Mouse (Mus musculus) embryonic facial prominence, embryonic 11.5 days (tissue): ENCODE results near the gene Foxj3. TPM values are rescaled to one million over a fixed set of nuclear protein-coding genes. Genes with fewer than 3 reads are reported as not detected.

ENCODE experiments used
- ATAC-seq: fragments of 200-750 bp; cut with Nextera tagmentation; replicated peaks from 2 replicates; pipeline ENCODE4 v1.8.0; 2017; ENCODE audit warnings: low read depth; ENCODE audit not compliant: insufficient number of reproducible peaks, low FRiP score, low TSS enrichment
- DNase-seq: peaks from one replicate; pipeline ENCODE4 v3.0.0-alpha.2; 2015; ENCODE audit warnings: low spot score
- H3K27ac ChIP-seq: fragments of 300-500 bp; sonication (generic); replicated peaks from 2 replicates; pipeline ENCODE4 v1.5.1; 2014; ENCODE audit warnings: mild to moderate bottlenecking, low read depth, low read length, control low read depth
- H3K27me3 ChIP-seq: fragments of 300-500 bp; sonication (generic); 2 replicates; pipeline ENCODE4 v1.6.1; 2014; ENCODE audit warnings: mild to moderate bottlenecking, low read length, moderate library complexity, mixed read lengths; ENCODE audit not compliant: control insufficient read depth, insufficient read depth
- H3K36me3 ChIP-seq: fragments of 300-500 bp; sonication (generic); replicated peaks from 2 replicates; pipeline ENCODE4 v1.6.1; 2014; ENCODE audit warnings: low read depth, mild to moderate bottlenecking, low read length, moderate library complexity, mixed read lengths; ENCODE audit not compliant: control insufficient read depth, insufficient read depth
- H3K4me1 ChIP-seq: fragments of 300-500 bp; sonication (generic); 2 replicates; pipeline ENCODE4 v1.6.1; 2014; ENCODE audit warnings: low read length, mixed read lengths; ENCODE audit not compliant: control insufficient read depth, insufficient read depth
- H3K4me2 ChIP-seq: fragments of 300-500 bp; sonication (generic); 2 replicates; pipeline ENCODE4 v1.6.1; 2014; ENCODE audit warnings: low read depth, mild to moderate bottlenecking, control low read depth, low read length, moderate library complexity
- H3K4me3 ChIP-seq: fragments of 300-500 bp; sonication (generic); 2 replicates; pipeline ENCODE4 v1.5.1; 2014; ENCODE audit warnings: low read depth, low read length, control low read depth
- H3K9ac ChIP-seq: fragments of 300-500 bp; sonication (generic); replicated peaks from 2 replicates; pipeline ENCODE4 v1.6.1; 2014; ENCODE audit warnings: mild to moderate bottlenecking, control low read depth, low read length
- H3K9me3 ChIP-seq: fragments of 300-500 bp; sonication (generic); replicated peaks from 2 replicates; pipeline ENCODE4 v1.6.1; 2016; ENCODE audit warnings: mild to moderate bottlenecking, low read length, inconsistent platforms, mixed read lengths; ENCODE audit not compliant: control insufficient read depth
- WGBS: fragments of 180-500 bp; shearing (Covaris S2); extraction: QIAGEN DNeasy Blood & Tissue Kit; methylation state at CpG from one replicate; pipeline ENCODE4 v1.1.7; 2014; 5-methylcytosine and 5-hydroxymethylcytosine counted together
- polyA plus RNA-seq: library from polyadenylated mRNA; unstranded; fragments of >200 nt; fragmentation: Nextera tagmentation; extraction: Ambion mirVana; gene quantifications from 2 replicates; pipeline ENCODE4 v1.2.1, GENCODE M21; 2014

Foxj3 gene
- polyA plus RNA-seq, 1 experiment from 2014 or later: 30.9 TPM

DNA sequence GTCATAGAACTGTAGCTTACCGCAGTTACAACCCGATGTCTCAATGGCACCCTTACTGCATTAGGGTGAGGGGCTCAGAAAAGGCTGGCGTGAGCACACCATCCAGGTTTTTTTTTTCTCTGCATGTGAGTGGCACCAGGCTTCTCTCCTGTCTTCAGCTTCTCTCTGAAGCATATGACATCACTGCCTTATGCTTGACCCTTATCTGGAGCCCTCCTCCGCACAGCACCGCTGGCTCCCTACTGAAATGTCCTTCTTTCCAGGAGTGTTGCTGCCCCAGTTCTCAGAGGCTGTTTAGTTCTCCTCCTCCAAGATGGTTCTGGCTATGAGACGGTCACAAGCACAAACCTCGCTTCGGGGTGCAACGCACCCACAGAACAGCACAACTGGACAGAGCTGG, 134.4 kb downstream of the Foxj3 start:
- no peaks in the 10 kb centered on the region for H3K9me3 ChIP-seq
- H3K4me1 ChIP-seq: no peaks in the 10 kb centered on the region
- H3K36me3 ChIP-seq: no peaks in the 10 kb centered on the region
- 92% methylated on average over 9 of the region's 9 CpGs for WGBS
- no peak overlapping the region for H3K9ac ChIP-seq
- no peak overlapping the region for H3K4me2 ChIP-seq
- ATAC-seq: no peak
- no peak overlapping the region for H3K27ac ChIP-seq
- no peak overlapping the region for H3K4me3 ChIP-seq
- no peaks in the 10 kb centered on the region for H3K27me3 ChIP-seq
- no peak for DNase-seq

GRCm38 (mm10) chr4:119672685-119673084, 135.9 kb downstream of the Foxj3 start:
- H3K4me3 ChIP-seq: no peak overlapping the region
- ATAC-seq: no peak
- no peak for DNase-seq
- no peaks in the 10 kb centered on the region for H3K27me3 ChIP-seq
- no peaks in the 10 kb centered on the region for H3K4me1 ChIP-seq
- no peaks in the 10 kb centered on the region for H3K36me3 ChIP-seq
- H3K4me2 ChIP-seq: no peak overlapping the region
- H3K9me3 ChIP-seq: no peaks in the 10 kb centered on the region
- H3K27ac ChIP-seq: no peak overlapping the region
- 26% methylated on average over 5 of the region's 5 CpGs for WGBS
- no peak overlapping the region for H3K9ac ChIP-seq

Other genes starting within 250 kb of the Foxj3 start
- gene Ybx1, start 242.4 kb upstream of the Foxj3 start, polyA plus RNA-seq: 1,287 and 1,398 TPM in 2 replicates
- gene Ppih, start 216.5 kb upstream of the Foxj3 start, polyA plus RNA-seq: 153 and 157 TPM in 2 replicates
- gene Ccdc30, start 121.5 kb upstream of the Foxj3 start, polyA plus RNA-seq: 6.7 and 7.7 TPM in 2 replicates
- 32.5 and 34.3 TPM in 2 replicates for gene Ppcs, start 114.6 kb upstream of the Foxj3 start, polyA plus RNA-seq
- not detected in 2 replicates for gene Zmynd12, start 114.2 kb upstream of the Foxj3 start, polyA plus RNA-seq
- gene Rimkla, start 44.4 kb upstream of the Foxj3 start, polyA plus RNA-seq: 2.2 and 2.7 TPM in 2 replicates
- 3.0 and 3.1 TPM in 2 replicates for gene Frg2f1, start 2.5 kb downstream of the Foxj3 start, polyA plus RNA-seq
- gene Guca2a, start 100.7 kb downstream of the Foxj3 start, polyA plus RNA-seq: not detected in 2 replicates
- gene Guca2b, start 122.0 kb downstream of the Foxj3 start, polyA plus RNA-seq: not detected in 2 replicates
- gene Hivep3, start 196.8 kb downstream of the Foxj3 start, polyA plus RNA-seq: 1.6 and 2.4 TPM in 2 replicates